Mouse (Mus musculus) natural killer cell, adult 2 months (primary cell): Measurements from ENCODE around the gene Nemp2.

ENCODE experiments used
- DNase-seq, 2 experiments: peaks; one replicate each; pipeline ENCODE4 v3.0.0; 2022; ENCODE audit warnings: low spot score in 2 of 2

The Nemp2 gene

DNA sequence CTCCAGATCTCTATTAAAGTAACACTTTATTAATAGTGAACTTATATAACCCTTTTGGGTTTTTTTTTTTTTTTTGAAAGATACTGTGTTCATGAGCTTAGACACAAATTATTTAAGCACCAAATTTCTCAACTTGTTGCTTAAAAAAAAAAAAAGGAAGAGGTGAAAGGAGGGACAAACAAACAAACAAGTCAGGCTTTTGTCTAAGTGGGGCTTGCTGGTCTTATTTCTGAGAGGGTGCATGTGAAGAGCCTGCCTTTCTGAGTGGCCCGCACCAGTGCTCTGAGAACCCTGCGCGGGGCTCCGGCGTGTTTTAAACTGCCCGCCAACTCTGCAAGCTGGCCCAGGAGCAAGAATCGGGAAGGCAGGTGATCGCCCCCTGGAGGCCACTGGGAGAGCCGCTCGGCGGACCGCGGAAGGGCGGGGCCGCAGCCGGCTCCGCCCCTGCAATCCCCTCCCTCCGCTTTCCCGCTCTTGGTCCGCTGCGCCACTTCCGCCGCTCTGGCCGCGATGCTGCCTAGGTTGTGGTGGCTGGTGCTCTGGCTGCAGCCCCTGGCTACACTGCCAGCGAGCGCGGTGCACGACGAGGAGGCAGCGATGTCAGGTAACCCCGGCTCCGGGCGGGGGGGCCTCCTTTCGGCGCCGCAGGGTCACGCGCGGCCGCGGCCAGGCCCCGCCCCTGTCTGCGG is at the start of gene Nemp2:
Gene Nemp2 (plus strand): TSS at position 456 of the 689 bp plus-strand sequence.
- DNase-seq, result peak; percentile 90 to 93

DNA sequence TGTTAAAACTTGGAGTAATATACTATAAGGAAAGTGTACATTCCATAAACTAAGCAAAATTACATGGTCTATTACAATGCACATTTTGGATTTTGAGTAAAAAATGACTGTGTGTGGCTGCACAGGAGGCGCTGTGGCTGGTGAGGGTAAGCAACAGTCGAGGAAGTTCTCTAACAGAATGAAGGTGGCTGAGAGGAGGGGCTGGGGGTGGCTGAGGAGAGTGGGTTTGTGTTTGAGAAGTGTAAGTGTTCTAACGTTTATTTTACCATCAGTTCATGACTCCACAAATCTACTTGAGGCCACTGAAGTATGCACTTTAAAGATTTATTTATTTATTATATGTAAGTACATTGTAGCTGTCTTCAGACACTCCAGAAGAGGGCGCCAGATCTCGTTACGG is 48.8 kb upstream of the Nemp2 start:
- DNase-seq, result peak in 1 of 2 experiments; percentile 8

DNA sequence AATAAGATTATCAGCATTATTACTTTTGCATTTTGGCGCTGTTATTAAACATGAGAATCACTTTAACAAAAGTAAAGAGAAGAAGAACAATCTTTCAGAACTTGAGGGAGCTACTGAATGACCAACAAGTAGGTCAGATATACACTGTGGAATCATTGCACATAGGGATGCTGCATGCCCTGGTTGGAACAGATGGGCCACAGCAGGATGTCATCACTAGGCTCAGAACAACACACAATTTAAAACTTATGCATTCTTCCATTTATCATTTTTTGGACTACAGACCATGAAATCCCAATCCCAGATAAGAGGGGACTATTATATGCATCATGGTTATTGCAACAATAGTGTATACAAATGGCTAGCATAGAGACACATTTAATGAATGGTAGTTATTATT is 47.6 kb upstream of the Nemp2 start:
- no peak for DNase-seq

- no peak for DNase-seq
Measured at GRCm38 (mm10) chr1:52596982-52597646, 33.4 kb upstream of the Nemp2 start.

- peak; percentile 67 to 71 for DNase-seq
Measured at GRCm38 (mm10) chr1:52597761-52598160, 32.7 kb upstream of the Nemp2 start.

GRCm38 (mm10) chr1:52598361-52598760 is 32.1 kb upstream of the Nemp2 start:
- no peak for DNase-seq

- no peak for DNase-seq
Measured at GRCm38 (mm10) chr1:52601496-52601895, 29.0 kb upstream of the Nemp2 start.

- DNase-seq, result no peak
Measured at GRCm38 (mm10) chr1:52607700-52608099, 22.8 kb upstream of the Nemp2 start.

DNA sequence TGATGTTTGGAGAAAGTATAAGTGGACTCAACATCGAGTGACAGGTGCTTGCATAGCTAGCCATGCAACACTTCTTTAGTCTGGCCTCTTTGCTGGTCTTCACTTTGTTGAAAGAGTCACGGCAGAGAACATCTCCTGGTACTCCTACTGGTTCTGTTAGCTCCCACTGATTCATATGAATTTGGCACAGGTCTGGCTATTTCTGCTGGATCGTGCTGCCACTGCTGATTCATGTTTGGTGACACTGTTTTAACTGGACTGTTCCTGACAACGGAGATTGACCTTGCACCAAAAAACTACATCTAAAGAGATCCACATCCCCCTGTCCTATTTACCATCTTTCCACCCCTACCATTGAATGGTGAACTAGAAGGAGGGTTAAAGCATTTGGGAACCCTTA is 22.0 kb upstream of the Nemp2 start:
- no peak for DNase-seq

DNA sequence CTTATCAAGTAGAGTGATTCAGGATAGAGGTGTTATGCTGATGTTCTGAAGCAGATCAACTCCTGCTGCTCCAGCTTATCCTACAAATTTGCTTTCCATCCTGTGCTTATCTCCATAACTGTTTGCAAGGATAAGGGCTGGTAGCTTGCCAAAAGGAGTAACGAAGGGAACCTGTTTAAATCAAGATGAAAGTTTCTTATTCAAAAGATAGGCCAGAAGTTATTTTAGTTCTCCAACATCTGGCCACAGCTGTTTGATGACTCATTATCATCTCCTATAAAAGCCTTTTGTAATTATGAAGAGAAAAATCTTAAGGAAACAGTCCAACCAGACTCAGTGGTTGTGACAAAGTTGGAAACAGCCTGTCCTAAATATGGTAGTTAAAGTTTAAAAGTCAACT is 12.3 kb upstream of the Nemp2 start:
- no peak for DNase-seq

DNA sequence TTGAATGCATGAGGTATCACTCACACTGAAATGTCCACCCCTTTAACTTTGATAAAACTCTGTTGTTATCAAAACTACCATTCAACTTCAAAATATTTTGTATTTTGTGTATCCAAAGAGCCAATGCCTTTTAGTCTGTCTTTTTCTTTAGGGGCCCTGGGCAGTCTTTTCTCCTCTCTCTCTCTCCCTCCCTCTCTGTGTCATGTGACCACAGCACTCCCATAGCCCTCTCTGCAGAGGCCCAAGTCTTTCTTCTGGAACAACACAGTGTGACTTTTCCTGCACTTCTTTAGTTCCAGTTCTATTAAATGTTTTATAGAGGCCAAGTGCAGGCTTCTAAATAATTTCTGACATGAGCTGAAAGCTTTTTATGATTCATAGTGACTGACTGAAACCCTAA is 10.1 kb upstream of the Nemp2 start:
- DNase-seq, result no peak

DNA sequence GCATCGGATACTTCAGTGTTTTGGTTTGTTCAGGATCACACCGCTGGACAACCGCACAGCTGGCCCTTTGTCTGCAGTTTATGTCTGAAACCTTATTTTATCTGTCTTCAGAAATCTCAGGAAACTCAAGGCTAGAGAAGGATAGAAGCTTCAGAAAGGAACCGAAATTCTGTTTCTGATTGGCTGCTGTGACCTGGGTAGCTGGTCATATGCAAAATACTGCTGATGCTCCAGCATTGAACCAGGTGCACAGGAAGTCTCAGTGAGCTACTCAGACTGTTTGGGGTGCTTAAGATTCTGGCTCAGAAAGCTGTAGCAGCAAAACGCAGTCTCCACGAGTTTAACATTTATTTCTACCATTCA is 415 bp downstream of the Nemp2 start:
- peak; percentile 44 to 74 for DNase-seq

DNA sequence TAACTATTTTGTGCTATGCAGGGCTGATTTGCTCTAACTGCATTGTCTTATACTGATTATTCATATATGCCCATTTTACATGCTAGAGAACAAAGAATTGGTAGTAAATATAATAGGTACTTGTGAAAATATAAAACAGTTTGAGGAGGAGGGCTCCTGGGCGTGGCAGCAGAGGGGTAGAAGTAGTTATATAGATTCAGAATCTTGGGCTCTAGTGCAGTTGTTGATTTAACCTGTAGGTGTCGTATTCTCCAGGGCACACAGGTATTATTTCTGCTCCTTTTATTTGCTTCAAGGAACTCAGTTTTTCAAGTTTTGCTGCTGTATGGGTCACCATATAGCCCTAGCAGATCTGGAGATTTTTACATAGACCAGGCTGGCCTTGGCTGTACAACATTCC is 1.1 kb downstream of the Nemp2 start:
- DNase-seq, result peak in 1 of 2 experiments; percentile 27

- no peak for DNase-seq
Measured at GRCm38 (mm10) chr1:52634251-52634650, 3.7 kb downstream of the Nemp2 start.

DNA sequence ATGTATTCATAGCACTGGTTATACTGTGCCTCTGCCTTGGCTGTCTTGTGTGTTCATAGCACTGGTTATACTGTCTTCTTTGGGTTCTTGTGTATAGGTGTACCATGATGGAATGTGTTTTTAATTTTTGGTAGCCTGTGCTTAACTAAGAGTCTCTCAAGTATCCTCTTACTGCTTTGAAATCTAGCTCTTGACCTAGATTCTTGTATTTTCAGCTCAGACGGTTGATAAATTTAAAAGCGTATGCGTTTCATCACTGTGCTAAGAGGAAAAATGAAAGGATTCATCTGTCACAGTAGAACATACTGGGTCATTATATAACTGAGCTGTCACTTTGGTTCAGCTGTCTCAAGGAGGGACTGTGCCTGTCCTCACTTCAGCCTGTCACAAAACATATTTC is 5.4 kb downstream of the Nemp2 start:
- DNase-seq, result no peak

- DNase-seq, result no peak
Measured at GRCm38 (mm10) chr1:52638101-52638500, 7.6 kb downstream of the Nemp2 start.

DNA sequence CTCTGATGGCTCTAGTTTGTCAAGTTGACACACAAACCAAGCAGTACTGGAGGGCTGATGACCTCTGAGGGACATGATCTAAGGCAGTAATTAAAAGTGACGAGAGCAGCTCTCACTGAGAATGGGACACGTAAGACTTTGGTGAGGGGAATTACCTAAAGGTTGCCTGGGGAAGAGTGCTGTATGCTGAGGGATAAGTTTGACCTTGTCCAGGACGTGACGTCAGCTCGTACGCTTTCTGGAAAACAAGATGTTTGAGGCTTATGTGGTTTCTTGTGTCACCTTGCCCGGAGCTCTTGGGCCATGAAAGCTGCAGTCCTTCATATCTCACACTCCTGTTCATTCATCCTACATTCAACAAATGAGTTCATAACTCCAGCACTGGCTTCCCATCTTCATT is 8.6 kb downstream of the Nemp2 start:
- DNase-seq, result peak; percentile 25 to 41

DNA sequence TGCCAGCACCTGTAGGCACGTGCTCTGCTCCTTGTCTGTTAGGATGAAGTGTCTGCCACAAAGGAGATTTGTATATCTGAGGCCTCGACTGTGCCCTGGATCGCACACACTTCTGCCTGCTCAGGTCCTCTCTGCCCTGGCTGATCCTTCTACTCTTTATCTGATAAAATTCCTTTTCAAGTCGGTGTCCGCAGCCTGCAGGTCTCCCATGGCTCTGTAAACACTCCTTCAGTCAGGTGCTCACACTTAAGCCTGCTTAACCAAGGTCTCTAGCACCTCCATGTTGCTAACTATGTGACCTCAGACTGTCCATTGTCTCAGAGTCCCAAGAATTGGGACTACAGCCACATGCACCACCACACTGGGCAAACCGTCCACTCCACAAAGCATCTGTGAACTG is 9.8 kb downstream of the Nemp2 start:
- DNase-seq, result no peak

DNA sequence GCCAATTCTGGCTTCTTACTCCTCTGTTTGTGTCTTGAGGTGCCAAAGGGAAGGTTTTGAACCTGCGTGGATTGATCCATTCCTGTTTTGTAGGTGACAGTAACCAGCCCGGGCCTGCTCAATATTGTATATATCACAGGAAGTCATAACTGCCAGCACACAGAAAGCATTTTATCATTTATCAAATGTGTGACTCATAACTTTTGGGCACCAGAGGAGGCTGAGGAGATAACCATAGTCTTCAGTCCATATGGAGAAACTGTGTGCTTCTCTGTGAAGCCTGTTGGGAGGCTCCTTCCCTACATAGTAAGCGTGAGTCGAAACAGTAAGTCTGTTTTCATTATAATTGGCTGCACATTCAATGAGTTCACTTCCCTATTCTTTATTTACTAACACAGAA is 10.2 kb downstream of the Nemp2 start:
- DNase-seq, result no peak

GRCm38 (mm10) chr1:52648153-52649027 is 17.9 kb downstream of the Nemp2 start:
- peak; percentile 64 to 81 for DNase-seq

DNA sequence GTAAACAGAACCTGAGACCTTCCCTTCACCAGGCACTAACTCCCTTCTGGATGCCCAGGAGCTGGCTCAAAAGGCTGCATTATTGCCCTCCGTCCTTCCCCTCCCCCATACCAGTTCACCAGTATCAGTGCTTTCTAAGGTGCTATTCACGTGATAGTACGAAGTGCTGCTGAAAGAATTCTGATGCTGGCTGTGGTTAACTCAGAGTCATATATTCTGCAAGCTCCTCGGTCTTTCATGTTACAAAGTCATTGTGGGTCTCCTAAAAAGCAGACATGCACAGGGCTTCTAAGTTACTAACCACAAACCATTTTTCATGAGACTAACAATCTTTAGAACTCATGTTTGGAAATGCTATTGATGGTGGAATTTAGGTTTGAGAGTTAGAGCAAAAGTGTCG is 19.6 kb downstream of the Nemp2 start:
- peak; percentile 37 to 52 for DNase-seq

DNA sequence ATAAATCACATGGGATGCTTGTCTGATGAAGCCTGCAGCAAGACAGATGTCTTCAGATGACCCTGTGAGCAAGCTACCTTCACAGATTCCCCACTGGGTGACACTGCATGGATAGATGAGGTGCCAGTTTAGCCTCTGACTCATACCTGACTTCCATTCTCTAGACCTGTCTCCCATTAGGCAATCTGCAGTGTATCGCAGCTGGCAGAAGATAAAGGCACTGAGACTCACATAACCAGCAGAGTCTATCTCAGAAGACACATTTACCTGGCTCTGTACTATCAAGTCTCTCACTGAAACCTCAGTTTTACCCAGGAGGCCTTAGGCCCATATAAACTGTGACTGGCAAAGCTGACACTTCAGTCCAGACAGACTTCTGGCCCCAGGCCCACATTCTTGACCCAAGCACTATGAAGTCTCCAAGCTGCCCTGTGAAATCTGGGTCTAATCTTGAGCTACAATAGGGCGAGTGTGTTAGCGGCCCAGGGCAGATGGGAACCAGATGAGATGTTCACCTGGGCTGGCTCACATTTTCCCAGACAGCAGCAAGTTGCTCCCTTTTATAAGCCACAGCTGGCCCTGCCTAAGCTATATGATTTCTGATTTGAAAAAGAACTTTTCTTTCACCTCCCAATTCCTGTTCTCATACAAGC is 22.2 kb downstream of the Nemp2 start:
- DNase-seq, result peak; percentile 25 to 34
